Mouse (Mus musculus): ENCODE results near the gene Smok2b.
"Not testable (repeated sequence)": the region's sequence is repeated elsewhere in the genome, so short reads cannot be mapped to it uniquely, and the experiment has no call there.

Gene Smok2b

DNA sequence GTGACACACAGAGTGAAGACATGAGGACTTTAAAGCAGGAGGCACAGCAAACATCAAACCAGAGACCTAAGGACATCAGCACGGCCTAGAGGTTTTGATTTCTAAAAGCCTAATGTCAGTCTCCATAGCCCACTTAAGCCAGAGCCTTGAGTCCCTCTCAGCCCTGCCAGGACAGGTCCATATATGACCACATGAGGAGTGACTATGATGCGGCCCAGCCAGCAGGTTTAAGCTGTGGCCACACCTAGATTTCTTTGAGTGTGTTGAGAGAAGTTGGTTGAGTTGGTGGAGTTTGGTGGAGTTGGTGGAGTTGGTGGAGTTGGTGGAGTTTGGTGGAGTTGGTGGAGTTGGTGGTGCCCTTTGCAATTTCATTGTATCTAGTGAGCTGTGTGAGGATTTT lies at the start of gene Smok2b:
Smok2b (plus strand) TSS at position 301 of the 400 bp plus-strand sequence.
- not testable (repeated sequence) for DNase-seq (ENCODE audit: extremely low read depth, low read depth)

DNA sequence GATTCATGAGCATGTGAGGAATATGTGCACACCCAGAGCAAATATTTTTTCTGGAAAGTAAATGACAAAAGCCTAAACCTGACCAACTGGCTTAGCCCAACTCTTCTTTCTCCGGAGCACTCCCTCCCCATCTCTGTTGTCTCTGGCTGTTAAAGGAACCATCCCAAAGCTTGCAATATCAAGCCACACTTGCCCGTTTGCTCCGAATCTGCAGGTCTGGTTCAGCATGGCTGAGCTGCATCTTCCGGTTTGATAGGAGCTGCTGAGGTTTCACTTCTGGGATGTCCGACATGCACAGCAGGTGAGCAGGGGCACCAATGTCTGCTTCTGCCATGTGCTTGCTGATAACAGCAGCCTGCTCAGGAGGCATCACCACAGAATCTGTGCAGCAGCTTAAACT lies 49.6 kb upstream of the Smok2b start:
- not testable (repeated sequence) for DNase-seq (ENCODE audit: extremely low read depth, low read depth)

DNA sequence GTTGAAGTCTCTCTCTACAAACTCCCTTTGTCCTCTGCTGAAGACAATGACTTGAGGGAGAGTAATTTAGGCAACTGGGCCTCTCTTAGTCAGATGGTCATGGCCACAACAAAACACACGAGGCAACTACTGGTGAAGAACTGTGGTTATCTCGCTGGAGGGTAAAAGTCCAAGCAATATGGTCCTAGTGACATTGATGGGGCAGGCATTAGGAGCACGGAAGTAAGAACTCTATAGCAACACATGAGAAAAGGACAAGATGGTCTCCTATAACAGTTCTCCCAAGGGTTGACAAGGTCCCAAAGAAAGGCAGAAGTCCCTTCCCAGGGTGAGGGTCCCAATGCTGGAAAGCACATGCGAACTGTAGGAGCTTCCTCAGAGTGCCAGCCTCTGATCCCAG lies 47.3 kb upstream of the Smok2b start:
- not testable (repeated sequence) for DNase-seq (ENCODE audit: extremely low read depth, low read depth)

GRCm38 (mm10) chr17:13184514-13184913 lies 45.5 kb upstream of the Smok2b start:
- not testable (repeated sequence) for DNase-seq (ENCODE audit: extremely low read depth, low read depth)

- DNase-seq (ENCODE audit: extremely low read depth, low read depth), result not testable (repeated sequence)
Observed at GRCm38 (mm10) chr17:13186541-13186940, 43.5 kb upstream of the Smok2b start.

DNA sequence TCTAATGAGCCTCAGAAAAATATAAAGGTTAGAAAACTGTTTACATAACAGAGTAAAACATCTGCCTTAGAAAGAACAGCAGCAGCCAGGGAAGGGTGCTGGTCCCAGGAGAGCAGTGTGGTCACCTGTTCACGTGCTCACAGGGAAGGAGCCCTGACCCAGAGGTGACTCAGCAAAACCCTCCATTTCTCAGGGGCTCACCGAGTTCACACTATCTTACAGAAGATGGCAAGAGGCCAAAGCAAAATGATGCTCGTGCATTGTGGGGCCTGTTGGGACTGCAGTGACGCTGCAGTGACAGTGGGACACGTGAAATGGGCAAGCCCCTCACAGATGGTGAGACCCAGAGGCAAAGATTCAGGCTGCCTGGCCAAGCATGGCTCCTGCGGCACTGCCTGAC lies 42.4 kb upstream of the Smok2b start:
- DNase-seq (ENCODE audit: extremely low read depth, low read depth), result not testable (repeated sequence)

DNA sequence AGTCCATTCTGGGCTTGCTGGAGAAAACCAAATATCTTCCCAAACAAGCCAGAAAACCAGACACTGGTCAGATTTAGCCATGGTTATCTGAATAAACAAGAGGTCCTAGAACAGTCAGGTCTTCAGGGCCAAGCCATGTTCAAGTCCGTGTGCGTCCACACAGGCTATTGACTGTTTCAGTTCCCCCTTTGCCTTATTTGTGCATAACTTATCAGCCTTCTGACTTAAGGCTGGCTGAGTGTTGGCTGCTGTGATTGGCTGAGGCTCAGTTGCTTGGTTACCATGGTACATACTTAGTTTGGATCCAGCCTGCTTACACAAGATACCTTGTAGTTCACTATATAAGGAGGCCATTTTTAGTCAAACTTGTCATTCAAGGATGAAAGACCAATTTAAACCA lies 41.2 kb upstream of the Smok2b start:
- peak; percentile 68 for DNase-seq (ENCODE audit: extremely low read depth, low read depth)

DNA sequence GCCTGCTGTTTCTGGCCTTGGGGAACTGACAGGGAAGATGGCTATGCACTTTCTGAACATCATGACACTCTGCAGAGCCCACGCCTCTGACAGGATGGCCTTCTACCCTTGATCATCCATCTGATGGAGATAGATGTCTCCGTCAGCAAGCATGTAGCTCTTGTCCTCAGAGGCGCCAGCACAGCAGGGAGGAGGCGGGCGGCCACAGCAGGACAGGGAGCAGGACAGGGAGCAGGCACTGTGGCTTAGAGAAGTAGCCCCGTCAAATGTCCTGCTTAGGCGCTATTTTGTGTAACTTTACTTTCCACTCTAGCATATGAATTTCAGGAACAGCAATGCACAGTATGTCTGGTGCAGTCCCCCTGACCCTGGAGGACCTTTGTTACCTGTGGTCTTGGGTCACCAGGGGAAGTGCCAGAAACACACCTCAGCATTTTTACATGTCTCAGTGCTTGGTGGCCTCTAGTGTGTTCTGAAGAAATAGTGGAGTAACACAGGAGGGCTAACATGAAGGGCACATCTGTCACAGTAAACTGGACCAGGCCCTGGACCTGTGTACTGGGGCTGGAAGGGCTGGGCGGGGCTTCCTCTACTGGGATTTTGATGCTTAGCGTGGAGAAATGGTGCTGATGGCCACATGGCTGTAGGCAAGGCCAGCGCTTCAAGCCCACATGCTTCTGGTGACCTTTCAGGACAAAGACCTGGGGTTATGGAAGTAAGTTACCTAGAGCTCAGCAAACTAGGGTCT lies 39.0 kb upstream of the Smok2b start:
- not testable (repeated sequence) for DNase-seq (ENCODE audit: extremely low read depth, low read depth)

DNA sequence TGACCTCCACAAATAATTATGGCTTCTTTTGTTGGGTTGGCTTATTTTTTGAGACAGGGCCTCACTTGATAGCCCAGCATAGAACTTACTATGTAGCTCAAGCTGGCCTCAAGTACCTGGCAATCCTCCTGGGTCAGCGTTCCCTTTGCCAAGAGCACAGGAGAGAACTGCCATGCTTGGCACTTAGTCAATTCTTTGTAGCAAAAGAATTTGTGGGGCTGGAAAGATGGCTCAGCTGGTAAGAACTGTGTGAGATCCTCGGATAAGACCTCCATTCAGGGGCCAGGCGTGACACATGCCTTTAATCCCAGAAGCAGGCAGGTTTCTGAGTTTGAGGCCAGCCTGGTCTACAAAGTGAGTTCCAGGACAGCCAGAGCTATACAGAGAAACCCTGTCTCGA lies 33.6 kb upstream of the Smok2b start:
- not testable (repeated sequence) for DNase-seq (ENCODE audit: extremely low read depth, low read depth)

GRCm38 (mm10) chr17:13198812-13199211 lies 31.2 kb upstream of the Smok2b start:
- DNase-seq (ENCODE audit: extremely low read depth, low read depth), result not testable (repeated sequence)

- DNase-seq (ENCODE audit: extremely low read depth, low read depth), result not testable (repeated sequence)
Observed at GRCm38 (mm10) chr17:13199880-13200409, 30.1 kb upstream of the Smok2b start.

DNA sequence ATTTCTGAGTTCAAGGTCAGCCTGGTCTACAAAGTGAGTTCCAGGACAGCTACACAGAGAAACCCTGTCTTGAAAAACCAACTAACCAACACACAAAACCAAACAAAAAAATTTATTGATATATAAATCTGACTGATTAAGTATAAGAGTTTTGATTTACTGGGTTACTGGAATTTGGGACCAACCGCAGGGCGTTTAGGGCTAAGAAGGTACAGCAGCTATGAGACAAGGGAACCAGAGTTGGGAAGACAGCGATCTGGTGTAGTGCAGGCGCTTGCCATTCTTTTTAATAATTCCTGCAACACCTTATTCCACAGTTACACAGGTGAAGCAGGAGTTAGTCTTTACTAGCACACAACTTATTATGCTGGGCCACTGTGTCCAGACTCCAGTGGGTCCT lies 28.5 kb upstream of the Smok2b start:
- DNase-seq (ENCODE audit: extremely low read depth, low read depth), result not testable (repeated sequence)

GRCm38 (mm10) chr17:13202453-13203107 lies 27.5 kb upstream of the Smok2b start:
- not testable (repeated sequence) for DNase-seq (ENCODE audit: extremely low read depth, low read depth)

DNA sequence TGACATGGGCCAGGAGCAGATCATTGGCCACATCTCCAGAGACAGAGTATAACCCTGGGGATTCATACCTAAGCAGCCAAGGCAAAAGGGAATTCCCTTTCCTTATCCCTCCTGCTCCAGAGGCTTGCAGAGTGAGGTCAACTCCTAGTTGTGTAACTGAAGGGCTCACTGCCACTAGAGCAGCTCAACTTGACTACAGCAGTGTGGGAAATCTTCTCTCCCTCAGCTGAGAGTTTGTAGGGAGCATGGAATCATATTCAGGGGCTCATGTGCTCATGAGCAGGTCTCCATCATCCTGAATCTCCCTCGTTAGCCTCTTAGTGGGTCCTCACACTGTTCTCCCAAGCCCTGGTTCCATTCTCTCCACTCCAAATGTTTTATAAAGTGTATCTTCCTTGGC lies 24.8 kb upstream of the Smok2b start:
- DNase-seq (ENCODE audit: extremely low read depth, low read depth), result not testable (repeated sequence)

- no peak for DNase-seq (ENCODE audit: extremely low read depth, low read depth)
Observed at GRCm38 (mm10) chr17:13206491-13206890, 23.6 kb upstream of the Smok2b start.

- not testable (repeated sequence) for DNase-seq (ENCODE audit: extremely low read depth, low read depth)
Observed at GRCm38 (mm10) chr17:13208460-13208859, 21.6 kb upstream of the Smok2b start.

DNA sequence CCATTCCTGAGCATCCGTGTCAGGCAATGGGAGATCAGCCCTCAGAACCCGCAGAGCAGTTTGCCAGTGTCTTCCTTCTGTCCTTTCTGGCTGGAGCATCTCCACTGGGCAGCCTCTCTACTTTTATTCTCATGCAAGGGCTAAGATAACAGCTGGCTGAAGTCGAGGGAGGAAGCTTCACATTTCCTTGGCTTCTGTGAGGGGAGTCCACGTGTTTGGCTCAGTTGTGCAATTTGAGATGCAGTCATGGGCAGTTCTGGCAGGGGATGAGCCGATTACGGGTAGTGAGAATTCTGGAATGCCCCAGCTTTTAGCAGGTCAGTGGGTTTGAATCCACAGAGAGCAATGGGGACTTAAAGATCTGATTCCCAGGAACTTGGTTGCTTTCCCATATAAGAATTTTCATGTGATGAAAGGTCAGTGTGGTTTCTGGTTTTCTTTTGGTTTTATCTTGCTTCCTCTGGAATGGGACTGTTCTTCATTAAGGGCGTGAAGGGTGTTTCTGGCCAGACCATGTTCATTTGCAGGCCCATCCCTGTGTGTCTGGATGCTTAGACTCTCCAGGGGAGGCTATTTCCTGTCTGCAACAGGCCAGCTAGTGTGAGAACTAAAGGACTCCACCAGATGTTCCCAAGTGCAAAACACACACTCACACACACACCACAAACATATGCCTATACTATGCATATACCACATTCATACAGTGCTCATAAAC lies 17.8 kb upstream of the Smok2b start:
- no peak for DNase-seq (ENCODE audit: extremely low read depth, low read depth)

- DNase-seq (ENCODE audit: extremely low read depth, low read depth), result no peak
Observed at GRCm38 (mm10) chr17:13214169-13214568, 15.9 kb upstream of the Smok2b start.

- DNase-seq (ENCODE audit: extremely low read depth, low read depth), result no peak
Observed at GRCm38 (mm10) chr17:13215595-13215994, 14.5 kb upstream of the Smok2b start.

- DNase-seq (ENCODE audit: extremely low read depth, low read depth), result no peak
Observed at GRCm38 (mm10) chr17:13220888-13221287, 9.2 kb upstream of the Smok2b start, which contains the start of gene Smok2a. Smok2a (plus strand) TSS chr17:13221188.

- not testable (repeated sequence) for DNase-seq (ENCODE audit: extremely low read depth, low read depth)
Observed at GRCm38 (mm10) chr17:13221921-13222320, 8.1 kb upstream of the Smok2b start.

DNA sequence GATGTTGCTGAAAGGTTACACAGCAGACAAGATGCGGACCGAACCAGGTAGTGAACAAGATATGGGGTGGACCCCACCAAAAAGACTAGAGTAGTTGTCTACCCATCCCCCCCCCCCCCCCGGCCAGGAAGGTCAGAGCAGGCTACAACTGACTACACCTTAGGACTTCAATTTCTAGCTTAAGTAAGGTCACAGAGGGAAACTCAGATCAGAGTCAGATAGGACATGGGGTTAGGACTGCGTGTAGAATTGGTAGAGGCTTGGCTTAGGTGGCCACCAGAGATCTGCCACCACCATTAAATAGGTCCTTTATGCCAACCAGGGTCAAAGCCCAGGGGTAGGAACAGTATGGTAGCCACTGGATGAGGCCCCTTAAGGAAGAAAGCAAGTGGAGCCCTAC lies 9.4 kb downstream of the Smok2b start:
- DNase-seq (ENCODE audit: extremely low read depth, low read depth), result not testable (repeated sequence)

Data from MEL-GATA-1-ER (cell line).